Mouse (Mus musculus) bone marrow, adult 2 months (tissue): ENCODE data around the gene Atf6b. TPM values are rescaled to one million over a fixed set of nuclear protein-coding genes. Genes with fewer than 3 reads are reported as not detected.

Source experiments
- H3K27ac ChIP-seq: fragments of 200-500 bp; 2 replicates; pipeline ENCODE4 v1.5.1; 2012; ENCODE audit warnings: low read depth, mild to moderate bottlenecking, control low read depth, inconsistent platforms, low read length; ENCODE audit not compliant: control insufficient read depth, poor library complexity, insufficient read depth
- H3K4me1 ChIP-seq: fragments of 200-500 bp; 2 replicates; pipeline ENCODE4 v1.6.1; 2011; ENCODE audit warnings: low read length; ENCODE audit not compliant: control insufficient read depth, insufficient read depth
- H3K4me3 ChIP-seq: fragments of 200-500 bp; replicated peaks from 2 replicates; pipeline ENCODE3; 2011; ENCODE audit warnings: mild to moderate bottlenecking, low read depth, low read length, control low read depth; ENCODE audit not compliant: control insufficient read depth
- CTCF ChIP-seq: fragments of 200-500 bp; IDR thresholded peaks from 2 replicates; pipeline ENCODE4 v1.5.1; 2011; ENCODE audit warnings: low read length, control low read depth; ENCODE audit not compliant: control insufficient read depth, insufficient read depth
- POLR2A ChIP-seq: fragments of 200-500 bp; IDR thresholded peaks from 2 replicates; pipeline ENCODE4 v1.6.1; 2011; ENCODE audit warnings: low read depth, mild to moderate bottlenecking, control low read depth, low read length, borderline replicate concordance; ENCODE audit not compliant: control insufficient read depth
- WGBS: fragments of 180-500 bp; shearing (Covaris S2); methylation state at CpG from one replicate; pipeline ENCODE4 v1.1.7; 2018; 5-methylcytosine and 5-hydroxymethylcytosine counted together
- polyA plus RNA-seq: library from polyadenylated mRNA; stranded (reverse); fragments of >200 nt; gene quantifications from 2 replicates; pipeline ENCODE4 v1.2.4, GENCODE M21; 2011; ENCODE audit warnings: low replicate concordance; ENCODE audit not compliant: missing spikeins, insufficient read depth, insufficient read length

Gene Atf6b
- polyA plus RNA-seq, 1 experiment, result 40.2 TPM

DNA sequence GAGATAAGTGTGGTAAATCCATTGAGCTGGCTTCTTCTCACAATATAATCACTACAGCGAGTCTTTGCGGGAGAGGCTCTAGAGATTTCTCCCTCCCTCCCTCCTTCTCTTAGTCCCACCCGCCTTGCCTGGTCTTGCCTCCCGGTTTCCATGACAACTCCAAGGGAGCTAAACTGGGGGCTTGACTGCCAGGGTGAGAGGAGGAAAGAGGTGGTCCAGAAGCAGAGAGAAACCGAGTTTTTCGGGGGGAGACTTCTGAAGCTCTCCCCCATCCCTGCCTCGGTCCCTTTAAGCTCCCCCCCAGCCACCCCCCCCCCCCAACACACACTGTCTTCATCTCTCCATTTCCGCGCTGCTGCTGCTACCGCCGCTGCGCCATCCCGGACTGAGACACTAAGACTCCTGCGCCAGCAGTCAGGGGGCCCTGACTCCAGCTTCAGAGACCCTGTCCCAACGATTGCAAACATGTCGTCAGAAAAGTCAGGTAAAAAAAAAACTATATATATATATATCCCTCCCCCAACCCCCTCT, 17.7 kb upstream of the Atf6b start, which contains the start of gene Prrt1:
Gene Prrt1, plus strand, starts transcription at position 313 of the 531 bp plus-strand sequence.
- Histone ChIP-seq H3K4me1 (peaks cover 1% of the 10 kb centered on the region; the same call in 1 of the 2 replicates), H3K4me3 (no peak within 1 kb of the TSS), H3K27ac (no peak within 1 kb of the TSS)
- no peak for TF ChIP-seq POLR2A
- no peak for TF ChIP-seq CTCF
- WGBS, result 43% methylated on average over 16 of the region's 16 CpGs

GRCm38 (mm10) chr17:34629796-34630603, 16.9 kb upstream of the Atf6b start:
- 18% methylated on average over 12 of the region's 12 CpGs for WGBS
- Histone ChIP-seq H3K27ac (no peak overlapping the region), H3K4me3 (no peak overlapping the region), H3K4me1 (peaks cover 1% of the 10 kb centered on the region; the same call in 1 of the 2 replicates)
- TF ChIP-seq CTCF (no peak), POLR2A (no peak)

- peaks cover 1% of the 10 kb centered on the region; the same call in 1 of the 2 replicates for H3K4me1 ChIP-seq
- TF ChIP-seq POLR2A, result no peak
- TF ChIP-seq CTCF, result no peak
- peak overlapping the region; percentile 17 for H3K4me3 ChIP-seq
- no peak overlapping the region for H3K27ac ChIP-seq
- WGBS, result 2% methylated on average over 48 of the region's 48 CpGs
Observed at GRCm38 (mm10) chr17:34630761-34631301, 16.1 kb upstream of the Atf6b start.

GRCm38 (mm10) chr17:34631647-34632046, 15.3 kb upstream of the Atf6b start:
- H3K27ac ChIP-seq, result no peak overlapping the region; the same call in 1 of the 2 replicates
- H3K4me1 ChIP-seq, result peaks cover 1% of the 10 kb centered on the region; the same call in 1 of the 2 replicates
- 25% methylated on average over 12 of the region's 12 CpGs for WGBS
- H3K4me3 ChIP-seq, result peak overlapping the region; percentile 34
- no peak for TF ChIP-seq POLR2A
- no peak for TF ChIP-seq CTCF

DNA sequence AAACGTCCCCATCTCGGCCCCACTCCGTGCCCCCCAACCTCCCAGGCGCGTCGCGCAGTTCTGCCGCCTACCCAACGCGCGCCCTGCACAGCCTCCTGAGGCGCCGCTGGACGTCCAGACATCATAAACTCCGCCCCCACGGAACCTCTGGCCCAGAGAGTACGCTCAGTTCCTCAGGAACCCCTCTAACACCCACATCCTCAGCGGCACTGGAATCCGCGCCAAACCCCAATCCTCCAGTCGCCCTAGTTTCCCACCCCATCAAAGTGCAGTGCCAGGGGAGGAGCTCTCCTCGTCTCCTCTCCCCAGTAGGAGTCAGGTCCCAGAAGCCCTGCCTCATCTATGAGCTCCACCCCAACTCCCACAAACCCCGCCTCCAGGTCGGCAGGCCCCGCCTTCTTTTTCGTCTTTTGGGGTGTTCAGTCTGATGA, 14.7 kb upstream of the Atf6b start:
- peak overlapping the region; percentile 58 for H3K4me3 ChIP-seq
- WGBS, result under 1% methylated on average over 26 of the region's 26 CpGs
- peak; percentile 48; the same call in 1 of the 2 replicates for TF ChIP-seq POLR2A
- no peak for TF ChIP-seq CTCF
- H3K27ac ChIP-seq, result peak overlapping the region; percentile 68
- peaks cover 1% of the 10 kb centered on the region; the same call in 1 of the 2 replicates for H3K4me1 ChIP-seq

DNA sequence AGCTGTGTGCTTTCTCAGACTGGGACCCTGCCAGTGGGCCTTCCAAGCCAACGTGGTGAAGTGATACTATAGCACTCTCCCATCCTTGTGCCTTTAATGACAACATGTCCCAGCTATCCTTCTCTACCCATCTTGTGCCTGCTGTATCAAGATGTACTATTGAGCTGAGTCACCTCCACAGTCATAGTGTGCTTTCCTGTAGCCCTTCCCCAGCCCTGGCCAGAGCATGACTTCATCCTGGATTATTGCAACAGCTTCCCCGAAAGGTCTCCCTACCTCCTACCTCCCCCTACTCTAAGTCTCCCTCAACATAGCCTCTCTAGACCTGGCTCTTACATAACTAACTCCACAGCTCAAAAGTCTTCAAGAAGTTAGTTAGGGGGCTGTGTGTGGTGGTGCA, 11.3 kb upstream of the Atf6b start:
- TF ChIP-seq POLR2A (no peak), CTCF (no peak)
- Histone ChIP-seq H3K4me3 (no peak overlapping the region), H3K27ac (no peak overlapping the region), H3K4me1 (peaks cover 2% of the 10 kb centered on the region; the same call in 1 of the 2 replicates)
- WGBS, result 40% methylated on average over 2 of the region's 2 CpGs

DNA sequence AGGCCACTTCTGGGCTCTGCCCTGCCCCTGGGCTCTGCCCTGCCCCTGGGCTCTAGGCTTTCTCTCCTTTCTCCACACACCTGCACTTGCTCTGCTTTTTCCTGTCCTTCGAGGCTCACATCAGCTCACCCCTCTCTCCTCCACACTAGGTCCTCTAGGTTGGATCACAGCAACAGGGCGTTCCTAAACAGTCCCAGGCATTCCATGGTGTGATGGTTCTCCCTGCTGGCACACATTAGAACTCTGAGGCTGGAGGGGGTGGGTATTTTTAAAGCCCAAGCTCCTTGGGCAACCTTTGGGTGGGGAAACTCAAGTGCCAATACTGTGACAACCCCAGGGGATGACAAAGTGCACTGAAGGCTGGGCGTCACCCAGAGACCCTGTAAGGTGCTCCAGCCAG, 9.5 kb upstream of the Atf6b start:
- Histone ChIP-seq H3K4me1 (peaks cover 5% of the 10 kb centered on the region; the same call in 1 of the 2 replicates), H3K27ac (peak overlapping the region; percentile 63), H3K4me3 (peak overlapping the region; percentile 21)
- TF ChIP-seq CTCF (no peak), POLR2A (no peak)
- WGBS, result 66% methylated on average over 3 of the region's 3 CpGs

DNA sequence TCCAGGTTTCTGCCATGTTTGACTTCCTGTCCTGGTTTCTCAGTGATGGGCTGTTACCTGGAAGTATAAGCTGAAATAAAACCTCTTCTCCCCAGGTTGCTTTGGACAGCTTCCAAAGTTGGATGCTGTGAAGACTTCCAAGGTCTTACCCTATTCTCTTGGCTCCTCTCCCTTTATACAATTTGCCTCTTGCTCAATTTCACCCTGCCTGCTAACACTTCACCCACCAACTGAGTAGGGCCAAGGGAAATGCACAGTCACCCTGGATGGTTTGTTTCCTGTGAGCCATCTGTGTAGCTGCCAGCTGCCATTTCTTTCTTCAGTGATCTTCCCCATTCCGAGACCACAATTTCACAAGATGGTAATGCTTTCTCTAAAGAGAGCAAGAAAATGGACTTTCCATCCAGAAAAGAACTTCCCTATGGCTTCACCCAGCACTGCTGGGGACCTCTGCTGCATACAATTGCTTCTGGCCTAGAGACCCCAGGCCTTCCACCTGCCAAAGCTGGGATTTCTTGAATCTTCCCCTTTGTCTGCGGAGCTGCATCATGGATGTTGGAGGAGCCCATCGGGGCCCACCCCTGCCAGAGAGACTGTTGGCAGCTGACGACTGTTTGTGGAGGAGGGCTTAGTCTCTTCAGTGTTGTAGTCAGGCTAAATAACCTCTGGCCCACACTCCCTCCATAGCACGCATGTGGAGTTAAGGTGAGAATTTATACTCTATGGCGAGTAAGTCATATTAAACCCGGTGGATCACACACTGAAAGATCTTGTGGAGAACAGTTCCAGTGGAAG, 7.3 kb upstream of the Atf6b start:
- Histone ChIP-seq H3K27ac (peak overlapping the region; percentile 92), H3K4me3 (no peak overlapping the region), H3K4me1 (peaks cover 4% of the 10 kb centered on the region; the same call in 1 of the 2 replicates)
- 45% methylated on average over 7 of the region's 7 CpGs for WGBS
- TF ChIP-seq CTCF (no peak), POLR2A (no peak)
